Mouse (Mus musculus) brown adipose tissue, adult 24 weeks (tissue): ENCODE data around the gene D13Ertd608e. TPM values are rescaled to one million over a fixed set of nuclear protein-coding genes. Genes with fewer than 3 reads are reported as not detected.
"Not testable (repeated sequence)": the region's sequence is repeated elsewhere in the genome, so short reads cannot be mapped to it uniquely, and the experiment has no call there.

Source experiments
- H3K27ac ChIP-seq: fragments of 200-500 bp; replicated peaks from 2 replicates; pipeline ENCODE4 v1.5.1; 2012; ENCODE audit warnings: low read depth, mild to moderate bottlenecking, low read length
- H3K4me1 ChIP-seq: fragments of 200-500 bp; 2 replicates; pipeline ENCODE4 v1.6.1; 2012; ENCODE audit warnings: low read length, mixed read lengths; ENCODE audit not compliant: control insufficient read depth, insufficient read depth, insufficient read length
- H3K4me3 ChIP-seq: fragments of 200-500 bp; 2 replicates; pipeline ENCODE4 v1.5.1; 2012; ENCODE audit warnings: low read depth, mild to moderate bottlenecking, low read length, moderate library complexity; ENCODE audit not compliant: insufficient read depth
- polyA plus RNA-seq: library from polyadenylated mRNA; stranded (reverse); fragments of >200 nt; gene quantifications from 2 replicates; pipeline ENCODE4 v1.2.4, GENCODE M21; 2012; ENCODE audit not compliant: missing spikeins, insufficient read depth, insufficient read length

D13Ertd608e gene
- polyA plus RNA-seq, 1 experiment, result not detected

DNA sequence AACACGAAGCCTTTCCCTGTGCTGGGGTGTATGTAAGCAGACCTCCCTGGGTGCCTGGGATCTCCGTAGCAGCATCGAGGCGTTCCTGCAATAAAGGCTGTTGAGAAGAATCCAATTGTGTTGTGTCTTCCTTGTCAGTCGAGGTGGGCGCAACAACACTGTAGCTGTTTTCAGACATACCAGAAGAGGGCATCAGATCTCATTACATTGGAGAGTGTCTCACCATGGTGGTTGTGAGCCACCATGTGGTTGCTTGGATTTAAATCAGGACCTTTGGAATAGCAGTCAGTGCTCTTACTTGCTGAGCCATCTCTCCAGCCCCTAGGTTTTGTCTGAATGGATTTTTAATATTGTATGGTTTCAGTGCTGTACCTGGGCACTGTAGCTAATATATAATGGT, 4.2 kb downstream of the D13Ertd608e start:
- H3K4me1 ChIP-seq, H3K4me3 ChIP-seq, H3K27ac ChIP-seq: not testable (repeated sequence)

DNA sequence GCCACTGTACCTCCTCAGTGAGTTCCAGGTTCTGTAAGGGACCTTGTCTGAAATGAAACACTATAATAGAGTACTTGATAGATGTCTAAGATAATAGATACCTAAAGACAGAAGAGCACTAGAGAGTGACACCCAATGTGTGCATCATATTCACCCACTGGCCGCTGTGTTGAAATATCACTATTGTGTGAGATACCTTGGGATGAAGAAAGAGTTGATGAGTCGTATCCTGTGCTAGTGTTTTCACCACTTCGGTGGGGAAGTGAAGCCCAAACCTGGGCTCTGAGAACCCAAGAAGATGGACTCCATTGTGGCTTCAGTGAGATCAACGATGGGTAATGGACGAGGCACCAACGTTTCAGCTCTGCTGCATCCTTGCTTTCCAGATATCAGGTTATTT, 26.6 kb downstream of the D13Ertd608e start:
- H3K4me1 ChIP-seq, H3K4me3 ChIP-seq, H3K27ac ChIP-seq: not testable (repeated sequence)

- not testable (repeated sequence) for H3K4me1 ChIP-seq, H3K27ac ChIP-seq, H3K4me3 ChIP-seq
Observed at GRCm38 (mm10) chr13:119864395-119864999, 28.7 kb downstream of the D13Ertd608e start.

GRCm38 (mm10) chr13:119886896-119887295, 51.1 kb downstream of the D13Ertd608e start:
- not testable (repeated sequence) for H3K27ac ChIP-seq, H3K4me1 ChIP-seq

GRCm38 (mm10) chr13:119894685-119895084, 58.9 kb downstream of the D13Ertd608e start, which contains the start of gene Tcstv1:
Tcstv1 (minus strand) TSS chr13:119894785.
- not testable (repeated sequence) for H3K27ac ChIP-seq, H3K4me1 ChIP-seq

More at GRCm38 (mm10) chr13:119886896-119887295, 51.1 kb downstream of the D13Ertd608e start:
- H3K4me3 ChIP-seq, result not testable (repeated sequence)

More at GRCm38 (mm10) chr13:119894685-119895084, 58.9 kb downstream of the D13Ertd608e start, which contains the start of gene Tcstv1:
- not testable (repeated sequence) for H3K4me3 ChIP-seq

Other genes starting within 250 kb of the D13Ertd608e start
- gene Ccl28, start 212.2 kb upstream of the D13Ertd608e start, polyA plus RNA-seq, result 0.63 TPM in 1 of 2 replicates, not detected in the other
- gene Hmgcs1, start 145.6 kb upstream of the D13Ertd608e start, polyA plus RNA-seq, result 191 and 228 TPM in 2 replicates
- gene Nim1k, start 80.1 kb upstream of the D13Ertd608e start, polyA plus RNA-seq, result 1.7 and 3.0 TPM in 2 replicates
- 22.8 and 24.3 TPM in 2 replicates for gene Zfp131, start 45.1 kb upstream of the D13Ertd608e start, polyA plus RNA-seq
- not detected in 2 replicates for gene AF067063, start 5.8 kb upstream of the D13Ertd608e start, polyA plus RNA-seq
- not detected in 2 replicates for gene Tcstv1, start 58.8 kb downstream of the D13Ertd608e start, polyA plus RNA-seq
- not detected in 2 replicates for gene Gm21761, start 93.3 kb downstream of the D13Ertd608e start, polyA plus RNA-seq
- not detected in 2 replicates for gene B020031M17Rik, start 114.8 kb downstream of the D13Ertd608e start, polyA plus RNA-seq
- gene Gm36079, start 191.0 kb downstream of the D13Ertd608e start, polyA plus RNA-seq, result not detected in 2 replicates
- 3.4 and 3.5 TPM in 2 replicates for gene Gm21188, start 216.2 kb downstream of the D13Ertd608e start, polyA plus RNA-seq